Mouse (Mus musculus): ENCODE data around the gene Slc35b2. TPM values are rescaled to one million over a fixed set of nuclear protein-coding genes. Genes with fewer than 3 reads are reported as not detected.

Slc35b2 gene
- total and polyA plus RNA-seq, 3 experiments, result 57.2 to 101 (median 73.9) TPM

- Histone ChIP-seq H3K27me3 (replicated peaks) (no peaks in the 10 kb centered on the region), H3K4me3 (replicated peaks in 1 of 3; ENCODE audit: low read depth in 2 of 3, low read length in 2 of 3, poor library complexity in 1 of 3) (peak overlapping the region; percentile 83 to 93 (median 84)), H3K36me3 (replicated peaks in 1 of 2; ENCODE audit: control insufficient read depth in 1 of 2, insufficient read depth in 1 of 2, low read length in 1 of 2) (peaks cover 43 to 49% of the 10 kb centered on the region in 2 experiments), H3K4me1 (ENCODE audit: control insufficient read depth in 1 of 2, insufficient read depth in 2 of 2) (peaks cover 21 to 54% of the 10 kb centered on the region in 2 experiments), H3K79me2 (replicated peaks; ENCODE audit: control insufficient read depth, extremely low read depth, insufficient read depth, poor library complexity, severe bottlenecking) (peaks cover 46% of the 10 kb centered on the region), H3K27ac (ENCODE audit: insufficient read depth, low read depth) (peak overlapping the region; percentile 82), H3K9ac (ENCODE audit: insufficient read depth, low read depth) (peak overlapping the region; percentile 99), H3K9me3 (replicated peaks; ENCODE audit: low read length) (no peaks in the 10 kb centered on the region), H3K4me2 (ENCODE audit: insufficient read depth, low read depth, poor library complexity, severe bottlenecking) (peak overlapping the region; percentile 90)
- DNase-seq (ENCODE audit: extremely low read depth), result peak; percentile 85
- in situ Hi-C loops (cut with MboI; ENCODE audit: low pct_ligation_motif_present, low pct_unique_long_range_greater_than_20kb, low sequenced_read_pairs), result no loop called here
- TF ChIP-seq GABPA (IDR thresholded peaks at IDR 0.05; ENCODE audit: insufficient replicate concordance, low read depth, low read length) (no peak), MYC (IDR thresholded peaks at IDR 0.05; ENCODE audit: low read depth, low read length) (peak; percentile 33), CTCF (conservative IDR thresholded peaks at IDR 0.05 in 1 of 2, IDR thresholded peaks at IDR 0.05 in 1 of 2; ENCODE audit: low read depth in 2 of 2, low read length in 2 of 2) (no peak), HCFC1 (IDR thresholded peaks at IDR 0.05; ENCODE audit: low read depth, low read length) (peak; percentile 62; the same call in 1 of the 2 replicates), MAFK (IDR thresholded peaks at IDR 0.05; ENCODE audit: insufficient replicate concordance, low read length) (no peak), CHD1 (IDR thresholded peaks at IDR 0.05; ENCODE audit: low read depth, low read length) (peak; percentile 50; the same call in 1 of the 2 replicates), NRF1 (IDR thresholded peaks at IDR 0.05; ENCODE audit: low read depth, low read length) (peak; percentile 71), SIN3A (IDR thresholded peaks at IDR 0.05; ENCODE audit: low read length) (peak; percentile 90), IRF4 (IDR thresholded peaks at IDR 0.05; ENCODE audit: low read depth, low read length) (peak; percentile 12; the same call in 1 of the 2 replicates), UBTF (IDR thresholded peaks at IDR 0.05; ENCODE audit: low read depth, low read length) (peak; percentile 77), ZNF384 (IDR thresholded peaks at IDR 0.05; ENCODE audit: low read depth, low read length) (no peak), MXI1 (IDR thresholded peaks at IDR 0.05; ENCODE audit: low read depth, low read length) (peak; percentile 92; the same call in 1 of the 2 replicates), POLR2AphosphoS2 (IDR thresholded peaks at IDR 0.05; ENCODE audit: low read depth, low read length) (peak; percentile 21; the same call in 1 of the 2 replicates), ELF1 (IDR thresholded peaks at IDR 0.05; ENCODE audit: low read depth, low read length) (peak; percentile 76), MAZ (IDR thresholded peaks at IDR 0.05; ENCODE audit: low read depth, low read length) (0 out of 2 replicates have a peak, but pooled peaks have one; percentile 51), MAX (IDR thresholded peaks at IDR 0.05; ENCODE audit: low read length) (no peak; the same call in 1 of the 2 replicates)
- dilution Hi-C loops (cut with MboI; ENCODE audit: extremely low pct_ligation_motif_present, extremely low pct_unique_long_range_greater_than_20kb, low sequenced_read_pairs), result no loop called here
Observed at GRCm38 (mm10) chr17:45572103-45573086, 8.7 kb downstream of the Slc35b2 start.

DNA sequence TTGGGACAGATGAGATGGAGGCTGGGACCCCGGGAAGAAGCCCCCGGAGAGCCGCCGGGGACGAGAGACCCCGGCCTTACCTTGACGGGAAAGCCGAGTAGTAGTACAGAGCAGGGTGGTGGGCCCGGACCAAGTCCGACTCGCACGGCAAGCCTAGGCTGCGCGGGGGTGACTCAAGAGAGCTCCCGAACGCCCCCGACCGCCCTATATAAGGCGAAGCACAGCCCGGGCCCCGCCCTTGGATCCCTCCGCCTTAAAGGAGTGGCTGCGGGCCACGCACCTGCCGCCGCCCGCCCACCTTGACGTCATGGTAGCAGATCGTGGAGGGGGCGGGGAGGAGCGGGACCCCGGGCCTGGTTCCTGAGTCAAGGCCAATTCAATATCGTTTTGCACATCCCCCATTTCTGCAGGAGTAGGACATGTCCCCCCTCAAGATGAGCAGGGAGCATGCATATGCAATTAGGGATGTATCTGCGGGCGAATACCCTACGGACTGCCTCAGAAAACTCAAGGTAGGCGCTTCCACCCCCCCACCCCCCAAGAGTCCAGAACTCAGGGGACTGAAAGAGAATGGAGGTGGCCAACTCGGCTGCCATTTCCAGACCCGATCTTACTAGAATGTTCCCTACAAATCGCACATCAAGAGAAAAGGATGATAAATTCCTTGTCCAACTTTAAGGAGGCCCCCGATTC is 9.6 kb downstream of the Slc35b2 start, which contains the start of gene Hsp90ab1:
Gene Hsp90ab1 (minus strand): TSS at position 185 of the 693 bp plus-strand sequence.
- H3K9me3 ChIP-seq (replicated peaks; ENCODE audit: low read length), result no peaks in the 10 kb centered on the region
- H3K27ac ChIP-seq (ENCODE audit: insufficient read depth, low read depth), result peak within 1 kb of the TSS; percentile 90
- dilution Hi-C loops (cut with MboI; ENCODE audit: extremely low pct_ligation_motif_present, extremely low pct_unique_long_range_greater_than_20kb, low sequenced_read_pairs) (no loop called here), in situ Hi-C loops (cut with MboI; ENCODE audit: low pct_ligation_motif_present, low pct_unique_long_range_greater_than_20kb, low sequenced_read_pairs) (no loop called here)
- peak within 1 kb of the TSS; percentile 83 to 93 (median 84) for H3K4me3 ChIP-seq (replicated peaks in 1 of 3; ENCODE audit: low read depth in 2 of 3, low read length in 2 of 3, poor library complexity in 1 of 3)
- peak; percentile 96 for DNase-seq (ENCODE audit: extremely low read depth)
- H3K36me3 ChIP-seq (replicated peaks in 1 of 2; ENCODE audit: control insufficient read depth in 1 of 2, insufficient read depth in 1 of 2, low read length in 1 of 2), result peaks cover 34 to 41% of the 10 kb centered on the region in 2 experiments
- peaks cover 46% of the 10 kb centered on the region for H3K79me2 ChIP-seq (replicated peaks; ENCODE audit: control insufficient read depth, extremely low read depth, insufficient read depth, poor library complexity, severe bottlenecking)
- H3K27me3 ChIP-seq (replicated peaks), result no peaks in the 10 kb centered on the region
- H3K4me2 ChIP-seq (ENCODE audit: insufficient read depth, low read depth, poor library complexity, severe bottlenecking), result peak within 1 kb of the TSS; percentile 90
- peak within 1 kb of the TSS; percentile 99 for H3K9ac ChIP-seq (ENCODE audit: insufficient read depth, low read depth)
- peaks cover 21 to 47% of the 10 kb centered on the region in 2 experiments for H3K4me1 ChIP-seq (ENCODE audit: control insufficient read depth in 1 of 2, insufficient read depth in 2 of 2)
- TF ChIP-seq MAFK (IDR thresholded peaks at IDR 0.05; ENCODE audit: insufficient replicate concordance, low read length) (0 out of 2 replicates have a peak, but pooled peaks have one; percentile 19), ZC3H11A (IDR thresholded peaks at IDR 0.05; ENCODE audit: low read depth, low read length) (no peak), PAX5 (IDR thresholded peaks at IDR 0.05; ENCODE audit: low read length) (no peak), ETS1 (conservative IDR thresholded peaks at IDR 0.05; ENCODE audit: low read depth, low read length) (peak; percentile 54), UBTF (IDR thresholded peaks at IDR 0.05; ENCODE audit: low read depth, low read length) (no peak), SMC3 (IDR thresholded peaks at IDR 0.05; ENCODE audit: low read depth, low read length) (no peak), IRF4 (IDR thresholded peaks at IDR 0.05; ENCODE audit: low read depth, low read length) (peak; percentile 64; the same call in 1 of the 2 replicates), RCOR1 (conservative IDR thresholded peaks at IDR 0.05; ENCODE audit: low read depth, low read length) (peak; percentile 13; the same call in 1 of the 2 replicates), BHLHE40 (IDR thresholded peaks at IDR 0.05; ENCODE audit: low read depth, low read length) (peak; percentile 56; the same call in 1 of the 2 replicates), TBP (conservative IDR thresholded peaks at IDR 0.05; ENCODE audit: low read depth, low read length) (peak; percentile 97), MEF2A (IDR thresholded peaks at IDR 0.05; ENCODE audit: borderline replicate concordance, low read depth, low read length) (0 out of 2 replicates have a peak, but pooled peaks have one; percentile 26), E2F4 (IDR thresholded peaks at IDR 0.05; ENCODE audit: insufficient replicate concordance, low read depth, low read length) (no peak), EP300 (IDR thresholded peaks at IDR 0.05; ENCODE audit: low read length) (peak; percentile 2; the same call in 1 of the 2 replicates), USF2 (conservative IDR thresholded peaks at IDR 0.05; ENCODE audit: low read depth, low read length) (no peak), MXI1 (IDR thresholded peaks at IDR 0.05; ENCODE audit: low read depth, low read length) (no peak; the same call in 1 of the 2 replicates), NRF1 (IDR thresholded peaks at IDR 0.05; ENCODE audit: low read depth, low read length) (peak; percentile 53)

Measured in CH12.LX (cell line).